Mouse (Mus musculus) NIH3T3 (cell line): Measurements from ENCODE around the gene Pgap2.

Experiments
- DNase-seq: peaks from one replicate; pipeline ENCODE4 v3.0.0-alpha.2; 2012; ENCODE audit warnings: low read depth

Gene Pgap2

GRCm38 (mm10) chr7:102209756-102210721 is at the start of gene Pgap2, which contains the start of gene Nup98:
Gene Pgap2 (plus strand): TSS chr7:102210208.
Gene Nup98 (minus strand): TSS chr7:102210176.
- peak; percentile 99 for DNase-seq

GRCm38 (mm10) chr7:102170300-102170699 is 39.7 kb upstream of the Pgap2 start:
- DNase-seq, result peak; percentile 10

GRCm38 (mm10) chr7:102183849-102184248 is 26.2 kb upstream of the Pgap2 start:
- no peak for DNase-seq

GRCm38 (mm10) chr7:102192356-102192755 is 17.7 kb upstream of the Pgap2 start:
- peak; percentile 34 for DNase-seq

GRCm38 (mm10) chr7:102200576-102200975 is 9.4 kb upstream of the Pgap2 start:
- no peak for DNase-seq

GRCm38 (mm10) chr7:102200996-102201785 is 8.8 kb upstream of the Pgap2 start:
- no peak for DNase-seq

GRCm38 (mm10) chr7:102204296-102204857 is 5.6 kb upstream of the Pgap2 start:
- no peak for DNase-seq

GRCm38 (mm10) chr7:102205646-102206045 is 4.4 kb upstream of the Pgap2 start:
- DNase-seq, result peak; percentile 9

GRCm38 (mm10) chr7:102208806-102209363 is 1.1 kb upstream of the Pgap2 start:
- DNase-seq, result no peak

GRCm38 (mm10) chr7:102211071-102211470 is 1.1 kb downstream of the Pgap2 start:
- peak; percentile 13 for DNase-seq

- peak; percentile 13 for DNase-seq
Measured at GRCm38 (mm10) chr7:102221899-102222298, 11.9 kb downstream of the Pgap2 start.

- DNase-seq, result peak; percentile 79
Measured at GRCm38 (mm10) chr7:102222336-102222735, 12.3 kb downstream of the Pgap2 start.

- peak; percentile 68 for DNase-seq
Measured at GRCm38 (mm10) chr7:102222830-102223556, 13.0 kb downstream of the Pgap2 start.

GRCm38 (mm10) chr7:102223883-102224738 is 14.1 kb downstream of the Pgap2 start:
- DNase-seq, result no peak

GRCm38 (mm10) chr7:102226051-102226450 is 16.0 kb downstream of the Pgap2 start:
- no peak for DNase-seq

- DNase-seq, result no peak
Measured at GRCm38 (mm10) chr7:102228049-102228670, 18.2 kb downstream of the Pgap2 start.

- no peak for DNase-seq
Measured at GRCm38 (mm10) chr7:102229814-102230213, 19.8 kb downstream of the Pgap2 start.

- DNase-seq, result no peak
Measured at GRCm38 (mm10) chr7:102233059-102233458, 23.1 kb downstream of the Pgap2 start.

- DNase-seq, result no peak
Measured at GRCm38 (mm10) chr7:102238686-102239286, 28.8 kb downstream of the Pgap2 start.
